Mouse (Mus musculus): ENCODE measurements around the gene Map1lc3b.
A peak's percentile ranks its signal among the peaks of the same experiment; 100 is the strongest.
"Not testable (repeated sequence)": the region's sequence is repeated elsewhere in the genome, so short reads cannot be mapped to it uniquely, and the experiment has no call there.

Map1lc3b gene

GRCm38 (mm10) chr8:121573275-121573674, 16.9 kb upstream of the Map1lc3b start:
- DNase-seq (ENCODE audit: low read depth): no peak

GRCm38 (mm10) chr8:121575661-121576060, 14.5 kb upstream of the Map1lc3b start:
- DNase-seq (ENCODE audit: low read depth): no peak

GRCm38 (mm10) chr8:121577751-121578675, 12.1 kb upstream of the Map1lc3b start:
- DNase-seq (ENCODE audit: low read depth): no peak

- DNase-seq (ENCODE audit: low read depth): peak; percentile 87
Measured at GRCm38 (mm10) chr8:121578676-121579451, 11.3 kb upstream of the Map1lc3b start, which contains the start of gene Fbxo31. Gene Fbxo31 (minus strand): TSS chr8:121578806.

GRCm38 (mm10) chr8:121580465-121580864, 9.7 kb upstream of the Map1lc3b start:
- no peak for DNase-seq (ENCODE audit: low read depth)

- DNase-seq (ENCODE audit: low read depth): no peak
Measured at GRCm38 (mm10) chr8:121583653-121584052, 6.5 kb upstream of the Map1lc3b start.

- no peak for DNase-seq (ENCODE audit: low read depth)
Measured at GRCm38 (mm10) chr8:121584730-121585129, 5.4 kb upstream of the Map1lc3b start.

- DNase-seq (ENCODE audit: low read depth): peak; percentile 97
Measured at GRCm38 (mm10) chr8:121585159-121585825, 4.9 kb upstream of the Map1lc3b start.

- DNase-seq (ENCODE audit: low read depth): peak; percentile 66
Measured at GRCm38 (mm10) chr8:121588750-121589149, 1.4 kb upstream of the Map1lc3b start.

GRCm38 (mm10) chr8:121589205-121589726, 895 bp upstream of the Map1lc3b start:
- no peak for DNase-seq (ENCODE audit: low read depth)

GRCm38 (mm10) chr8:121591178-121592066, 1.3 kb downstream of the Map1lc3b start:
- DNase-seq (ENCODE audit: low read depth): peak; percentile 71

GRCm38 (mm10) chr8:121593293-121593692, 3.1 kb downstream of the Map1lc3b start:
- DNase-seq (ENCODE audit: low read depth): no peak

GRCm38 (mm10) chr8:121593983-121594382, 3.8 kb downstream of the Map1lc3b start:
- no peak for DNase-seq (ENCODE audit: low read depth)

- not testable (repeated sequence) for DNase-seq (ENCODE audit: low read depth)
Measured at GRCm38 (mm10) chr8:121597492-121597891, 7.3 kb downstream of the Map1lc3b start.

GRCm38 (mm10) chr8:121598190-121598589, 8.0 kb downstream of the Map1lc3b start:
- DNase-seq (ENCODE audit: low read depth): no peak

GRCm38 (mm10) chr8:121598892-121599291, 8.7 kb downstream of the Map1lc3b start:
- no peak for DNase-seq (ENCODE audit: low read depth)

- DNase-seq (ENCODE audit: low read depth): no peak
Measured at GRCm38 (mm10) chr8:121599842-121600241, 9.7 kb downstream of the Map1lc3b start.

GRCm38 (mm10) chr8:121602411-121602810, 12.2 kb downstream of the Map1lc3b start:
- DNase-seq (ENCODE audit: low read depth): no peak

- no peak for DNase-seq (ENCODE audit: low read depth)
Measured at GRCm38 (mm10) chr8:121602860-121603259, 12.7 kb downstream of the Map1lc3b start.

- DNase-seq (ENCODE audit: low read depth): no peak
Measured at GRCm38 (mm10) chr8:121603801-121604200, 13.6 kb downstream of the Map1lc3b start.

GRCm38 (mm10) chr8:121607661-121608060, 17.5 kb downstream of the Map1lc3b start:
- no peak for DNase-seq (ENCODE audit: low read depth)
